Mouse (Mus musculus): ENCODE results near the gene Card11. TPM values are rescaled to one million over a fixed set of nuclear protein-coding genes. Genes with fewer than 3 reads are reported as not detected.

The Card11 gene
- polyA plus RNA-seq, 1 experiment from 2014 or later = not detected

DNA sequence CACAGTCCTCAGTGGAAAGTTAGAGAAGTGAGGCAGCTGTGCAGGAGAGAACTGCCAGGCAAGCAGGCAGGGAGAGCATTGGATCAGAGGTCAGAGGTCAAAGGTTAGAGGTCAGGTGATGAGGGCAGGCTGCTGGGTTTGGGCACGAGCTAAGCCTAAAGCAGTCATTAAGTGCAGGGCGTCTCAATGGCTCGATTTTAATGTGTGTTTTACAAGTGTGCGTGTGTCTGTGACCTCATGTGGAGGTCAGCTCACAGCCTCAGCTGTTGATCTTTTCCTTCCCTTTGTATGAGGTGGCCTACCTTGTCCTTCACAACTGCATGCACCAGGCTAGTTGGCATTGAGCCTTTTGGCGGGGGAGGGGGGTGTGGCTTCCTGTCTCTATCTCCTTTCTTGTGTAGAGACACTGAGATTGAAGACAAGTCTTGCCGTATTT, 19.0 kb downstream of the Card11 start:
- 14% methylated on average over 6 of the region's 6 CpGs for WGBS
- Histone ChIP-seq H3K36me3 (no peaks in the 10 kb centered on the region), H3K4me1 (no peaks in the 10 kb centered on the region), H3K4me2 (replicated peaks) (no peak overlapping the region), H3K27me3 (no peaks in the 10 kb centered on the region), H3K27ac (no peak overlapping the region), H3K9me3 (replicated peaks) (peaks cover 10% of the 10 kb centered on the region; the same call in 1 of the 2 replicates), H3K4me3 (no peak overlapping the region), H3K9ac (no peak overlapping the region)
- no peak for ATAC-seq (ENCODE audit: low FRiP score)

DNA sequence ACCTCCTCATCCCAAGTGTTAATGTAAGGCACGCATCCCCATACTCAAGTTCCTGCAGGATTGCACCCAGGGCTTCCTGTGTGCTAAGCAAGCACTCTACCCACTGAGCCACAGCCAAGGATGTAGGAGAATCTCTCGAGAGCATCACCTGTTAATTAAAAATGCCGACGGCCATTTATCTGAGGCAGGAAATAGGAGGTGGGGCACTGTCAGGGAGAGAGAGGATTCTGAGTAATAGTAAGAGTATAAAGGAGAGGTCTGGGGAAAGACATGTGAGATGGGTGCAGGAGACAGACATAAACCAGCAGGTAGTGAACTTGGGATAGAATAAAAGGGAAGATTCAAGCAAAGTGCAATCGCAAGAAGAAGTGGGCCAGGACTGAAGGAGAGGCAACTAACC, 19.6 kb downstream of the Card11 start:
- no peak overlapping the region for H3K4me3 ChIP-seq
- H3K27ac ChIP-seq = no peak overlapping the region
- WGBS = 83% methylated on average over 5 of the region's 5 CpGs
- H3K9me3 ChIP-seq (replicated peaks) = peaks cover 10% of the 10 kb centered on the region; the same call in 1 of the 2 replicates
- H3K4me1 ChIP-seq = no peaks in the 10 kb centered on the region
- H3K9ac ChIP-seq = no peak overlapping the region
- no peaks in the 10 kb centered on the region for H3K36me3 ChIP-seq
- no peaks in the 10 kb centered on the region for H3K27me3 ChIP-seq
- no peak overlapping the region for H3K4me2 ChIP-seq (replicated peaks)
- no peak for ATAC-seq (ENCODE audit: low FRiP score)

- WGBS = 91% methylated on average over 2 of the region's 2 CpGs
- Histone ChIP-seq H3K4me1 (no peaks in the 10 kb centered on the region), H3K27ac (no peak overlapping the region), H3K27me3 (no peaks in the 10 kb centered on the region), H3K4me2 (replicated peaks) (no peak overlapping the region), H3K9me3 (replicated peaks) (peaks cover 10% of the 10 kb centered on the region; the same call in 1 of the 2 replicates), H3K36me3 (no peaks in the 10 kb centered on the region), H3K4me3 (no peak overlapping the region), H3K9ac (no peak overlapping the region)
- no peak for ATAC-seq (ENCODE audit: low FRiP score)
Measured at GRCm38 (mm10) chr5:140980051-140980450, 20.3 kb downstream of the Card11 start.

GRCm38 (mm10) chr5:140962945-140963344, 37.4 kb downstream of the Card11 start:
- no peak for ATAC-seq (ENCODE audit: low FRiP score)
- Histone ChIP-seq H3K27ac (no peak overlapping the region), H3K4me2 (replicated peaks) (no peak overlapping the region), H3K9me3 (replicated peaks) (no peaks in the 10 kb centered on the region), H3K36me3 (no peaks in the 10 kb centered on the region), H3K4me3 (no peak overlapping the region), H3K9ac (no peak overlapping the region), H3K27me3 (no peaks in the 10 kb centered on the region), H3K4me1 (no peaks in the 10 kb centered on the region)
- WGBS = 40% methylated on average over 9 of the region's 9 CpGs

DNA sequence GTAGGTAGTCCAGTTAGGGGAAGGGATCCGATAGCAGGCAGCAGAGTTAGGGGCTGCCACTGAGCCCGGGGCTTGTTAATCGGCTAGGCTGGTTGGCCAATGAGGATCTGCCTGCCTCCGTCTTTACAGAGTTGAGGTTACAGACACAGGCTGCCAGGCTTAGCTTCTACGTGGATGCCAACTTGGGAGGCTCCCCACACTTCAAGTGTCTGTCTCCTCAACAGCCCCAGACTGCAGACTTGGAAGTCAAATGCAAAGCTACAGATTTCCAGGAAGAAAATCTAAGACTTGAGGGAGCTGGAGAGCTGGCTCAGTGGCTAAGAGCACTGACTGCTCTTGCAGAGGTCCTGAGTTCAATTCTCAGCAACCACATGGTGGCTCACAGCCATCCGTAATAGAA, 39.6 kb downstream of the Card11 start:
- ATAC-seq (ENCODE audit: low FRiP score) = no peak
- no peak overlapping the region for H3K4me2 ChIP-seq (replicated peaks)

DNA sequence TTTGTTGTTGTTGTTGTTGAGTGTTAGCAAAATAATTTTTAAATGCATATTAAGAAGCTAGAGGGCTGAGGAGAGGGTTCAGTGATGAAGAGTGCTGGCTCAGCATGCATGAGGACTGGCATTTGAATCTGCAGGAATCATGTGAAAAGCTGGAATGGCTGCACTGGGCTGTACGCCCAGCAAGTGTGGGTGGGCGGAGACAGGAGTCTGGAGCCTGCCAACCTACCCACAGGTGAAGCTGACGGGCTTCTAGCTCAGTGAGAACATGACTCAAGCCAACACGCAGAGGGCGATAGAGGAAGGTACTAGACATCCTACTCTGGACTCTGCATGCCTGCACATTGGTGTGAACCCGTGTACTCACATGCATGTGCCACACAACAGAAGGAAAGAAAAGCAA, 41.2 kb downstream of the Card11 start:
- Histone ChIP-seq H3K36me3 (no peaks in the 10 kb centered on the region), H3K4me1 (no peaks in the 10 kb centered on the region), H3K4me3 (no peak overlapping the region), H3K4me2 (replicated peaks) (no peak overlapping the region), H3K9ac (no peak overlapping the region), H3K27me3 (no peaks in the 10 kb centered on the region), H3K27ac (no peak overlapping the region), H3K9me3 (replicated peaks) (no peaks in the 10 kb centered on the region)
- 85% methylated on average over 6 of the region's 6 CpGs for WGBS
- ATAC-seq (ENCODE audit: low FRiP score) = no peak

More for the DNA sequence above, 39.6 kb downstream of the Card11 start:
- H3K4me1 ChIP-seq = no peaks in the 10 kb centered on the region
- H3K27ac ChIP-seq = no peak overlapping the region
- H3K4me3 ChIP-seq = no peak overlapping the region
- 81% methylated on average over 6 of the region's 6 CpGs for WGBS
- no peak overlapping the region for H3K9ac ChIP-seq
- H3K9me3 ChIP-seq (replicated peaks) = no peaks in the 10 kb centered on the region
- no peaks in the 10 kb centered on the region for H3K27me3 ChIP-seq
- H3K36me3 ChIP-seq = no peaks in the 10 kb centered on the region

- no peaks in the 10 kb centered on the region for H3K4me1 ChIP-seq
- H3K9ac ChIP-seq = no peak overlapping the region
- WGBS = 89% methylated on average over 4 of the region's 4 CpGs
- no peak overlapping the region for H3K27ac ChIP-seq
- ATAC-seq (ENCODE audit: low FRiP score) = no peak
- H3K4me3 ChIP-seq = no peak overlapping the region
- no peak overlapping the region for H3K4me2 ChIP-seq (replicated peaks)
- no peaks in the 10 kb centered on the region for H3K36me3 ChIP-seq
- no peaks in the 10 kb centered on the region for H3K27me3 ChIP-seq
- no peaks in the 10 kb centered on the region for H3K9me3 ChIP-seq (replicated peaks)
Measured at GRCm38 (mm10) chr5:140957106-140957505, 43.3 kb downstream of the Card11 start.

GRCm38 (mm10) chr5:140955666-140956065, 44.7 kb downstream of the Card11 start:
- ATAC-seq (ENCODE audit: low FRiP score) = no peak
- no peak overlapping the region for H3K9ac ChIP-seq

DNA sequence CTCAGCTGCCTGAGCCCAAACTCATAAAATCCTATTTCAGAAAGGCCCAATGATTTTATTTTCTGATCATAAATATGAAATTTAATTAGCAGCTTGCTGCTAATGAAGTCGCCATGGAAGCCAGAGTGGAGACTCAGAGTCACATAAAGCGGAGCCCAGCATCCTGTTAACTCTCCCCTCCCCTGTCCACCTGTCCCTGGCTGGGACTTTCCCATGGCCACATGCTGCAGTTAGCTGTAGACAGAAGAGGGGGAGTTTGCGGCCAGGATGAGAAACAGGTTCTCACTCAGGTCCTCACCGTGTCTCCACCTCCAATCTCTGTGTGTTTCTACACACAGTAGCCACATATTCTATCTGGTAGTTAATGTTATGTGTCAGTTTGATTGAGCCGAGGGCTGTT, 48.6 kb downstream of the Card11 start:
- Histone ChIP-seq H3K27me3 (no peaks in the 10 kb centered on the region), H3K4me3 (no peak overlapping the region), H3K27ac (no peak overlapping the region), H3K4me1 (no peaks in the 10 kb centered on the region), H3K36me3 (no peaks in the 10 kb centered on the region), H3K9me3 (replicated peaks) (0 out of 2 replicates have a peak, but pooled peaks cover 3% of the 10 kb centered on the region), H3K9ac (no peak overlapping the region), H3K4me2 (replicated peaks) (no peak overlapping the region)
- 92% methylated on average over 5 of the region's 5 CpGs for WGBS
- no peak for ATAC-seq (ENCODE audit: low FRiP score)

More at GRCm38 (mm10) chr5:140955666-140956065, 44.7 kb downstream of the Card11 start:
- no peak overlapping the region for H3K27ac ChIP-seq
- no peaks in the 10 kb centered on the region for H3K36me3 ChIP-seq
- H3K27me3 ChIP-seq = no peaks in the 10 kb centered on the region
- H3K4me1 ChIP-seq = no peaks in the 10 kb centered on the region
- H3K4me3 ChIP-seq = no peak overlapping the region
- no peaks in the 10 kb centered on the region for H3K9me3 ChIP-seq (replicated peaks)
- 94% methylated on average over 1 of the region's 1 CpGs for WGBS
- H3K4me2 ChIP-seq (replicated peaks) = no peak overlapping the region

DNA sequence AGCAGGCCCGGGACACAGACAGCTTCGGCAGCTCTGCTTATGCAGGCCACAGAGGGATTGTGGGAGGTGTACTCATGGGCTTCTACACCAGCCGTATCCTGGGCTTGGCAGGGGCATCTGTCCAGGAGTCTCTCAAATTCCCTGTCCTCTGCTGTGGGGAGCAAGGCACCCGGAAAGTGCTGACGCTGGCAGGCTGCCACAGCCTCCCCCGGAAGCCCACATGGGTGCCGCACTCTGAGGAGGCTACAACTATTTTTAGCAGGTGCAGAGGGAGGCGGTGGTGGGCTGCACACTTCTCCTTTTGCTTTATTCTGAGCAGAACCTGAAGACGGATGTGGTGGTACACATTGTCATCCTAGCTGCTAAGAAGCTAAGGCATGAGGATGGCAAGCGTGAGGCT, 52.4 kb downstream of the Card11 start:
- no peak overlapping the region for H3K27ac ChIP-seq
- no peak overlapping the region for H3K4me3 ChIP-seq
- WGBS = 86% methylated on average over 10 of the region's 10 CpGs
- no peak for ATAC-seq (ENCODE audit: low FRiP score)
- no peaks in the 10 kb centered on the region for H3K4me1 ChIP-seq
- H3K4me2 ChIP-seq (replicated peaks) = no peak overlapping the region
- no peak overlapping the region for H3K9ac ChIP-seq
- no peaks in the 10 kb centered on the region for H3K27me3 ChIP-seq
- no peaks in the 10 kb centered on the region for H3K36me3 ChIP-seq
- 0 out of 2 replicates have a peak, but pooled peaks cover 3% of the 10 kb centered on the region for H3K9me3 ChIP-seq (replicated peaks)

DNA sequence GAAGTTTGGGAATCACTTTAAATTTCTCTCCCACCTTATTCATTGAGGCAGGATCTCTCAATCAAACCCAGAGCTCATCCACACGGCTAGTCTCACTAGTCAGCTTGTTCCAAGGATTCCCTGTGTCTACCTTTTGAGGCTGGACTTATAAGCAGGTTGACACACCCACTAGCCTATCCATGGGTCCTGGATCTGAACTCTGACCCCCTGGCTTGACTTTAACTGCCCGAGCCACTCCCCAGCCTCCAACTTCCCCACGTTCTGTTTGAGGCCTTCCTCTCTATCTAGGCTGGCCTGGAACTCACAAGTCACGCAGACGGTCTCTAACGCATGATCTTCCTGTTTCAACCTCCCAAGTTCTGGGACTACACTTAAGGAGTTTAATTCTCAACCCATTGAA, 54.3 kb downstream of the Card11 start:
- Histone ChIP-seq H3K9me3 (replicated peaks) (0 out of 2 replicates have a peak, but pooled peaks cover 3% of the 10 kb centered on the region), H3K9ac (no peak overlapping the region), H3K27ac (no peak overlapping the region), H3K27me3 (no peaks in the 10 kb centered on the region), H3K36me3 (no peaks in the 10 kb centered on the region), H3K4me2 (replicated peaks) (no peak overlapping the region), H3K4me3 (no peak overlapping the region), H3K4me1 (no peaks in the 10 kb centered on the region)
- WGBS = 88% methylated on average over 6 of the region's 6 CpGs
- ATAC-seq (ENCODE audit: low FRiP score) = no peak

DNA sequence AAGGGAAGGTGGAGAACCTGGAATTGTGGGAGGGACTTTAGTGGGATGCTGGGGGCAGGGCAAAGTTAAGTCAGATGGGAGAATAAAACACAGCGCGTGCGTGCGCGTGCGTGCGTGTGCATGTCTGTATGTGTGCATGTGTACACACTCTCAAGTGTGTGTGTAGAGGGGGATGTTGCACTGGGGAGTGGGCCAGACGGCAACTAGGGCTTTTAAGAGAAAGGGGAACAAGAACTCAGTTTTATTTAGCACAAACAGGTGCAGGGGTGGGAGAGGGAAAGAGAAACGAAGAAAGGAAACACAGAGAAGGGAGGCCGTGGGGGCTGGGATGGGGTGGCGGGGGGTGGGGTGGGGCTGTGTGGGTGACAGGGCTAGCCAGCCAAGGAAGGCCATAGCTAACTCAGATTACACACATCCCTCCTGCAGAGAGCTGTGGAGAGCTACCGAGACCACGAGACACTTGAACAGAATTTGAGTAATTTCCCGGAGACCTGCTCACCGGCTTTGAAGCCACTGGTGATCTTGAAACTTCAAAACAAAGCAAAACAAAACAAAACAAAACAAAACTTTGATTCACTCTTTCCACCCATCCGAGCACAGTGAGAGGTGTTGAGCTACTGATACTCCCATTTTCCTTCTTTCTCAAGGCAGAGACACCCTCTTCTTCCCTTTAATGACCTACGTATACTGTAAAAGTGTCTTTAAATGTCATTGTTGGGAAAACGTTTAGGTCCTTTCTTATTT, 55.8 kb downstream of the Card11 start:
- Histone ChIP-seq H3K9me3 (replicated peaks) (no peaks in the 10 kb centered on the region), H3K27ac (no peak overlapping the region), H3K4me3 (no peak overlapping the region), H3K4me2 (replicated peaks) (no peak overlapping the region), H3K36me3 (no peaks in the 10 kb centered on the region), H3K4me1 (no peaks in the 10 kb centered on the region), H3K27me3 (no peaks in the 10 kb centered on the region), H3K9ac (no peak overlapping the region)
- ATAC-seq (ENCODE audit: low FRiP score) = no peak
- 71% methylated on average over 18 of the region's 18 CpGs for WGBS

- WGBS = 75% methylated on average over 14 of the region's 14 CpGs
- Histone ChIP-seq H3K27me3 (no peaks in the 10 kb centered on the region), H3K36me3 (no peaks in the 10 kb centered on the region), H3K4me2 (replicated peaks) (no peak overlapping the region), H3K9me3 (replicated peaks) (no peaks in the 10 kb centered on the region), H3K9ac (no peak overlapping the region), H3K4me3 (no peak overlapping the region), H3K4me1 (no peaks in the 10 kb centered on the region), H3K27ac (no peak overlapping the region)
- no peak for ATAC-seq (ENCODE audit: low FRiP score)
Measured at GRCm38 (mm10) chr5:140940923-140941491, 59.4 kb downstream of the Card11 start.

All from hindbrain, embryonic 12.5 days (tissue).